In genomic region chr7:120203789-120204188, GRCm38 (mm10) we compare ENCODE assay signal across 8 mouse cellular contexts. TPM values are rescaled to one million over a fixed set of nuclear protein-coding genes. Genes with fewer than 3 reads are reported as not detected.
DNase-seq lines count a peak whose midpoint lies in the region; ATAC-seq and TF ChIP-seq lines count a peak whose summit lies in the region.

Gene Abca14, plus strand, starts transcription at chr7:120203961.

- H3K27me3 ChIP-seq in hindbrain, embryonic 11.5 days (ENCODE audit: control insufficient read depth, insufficient read depth, low read length), result peaks cover 15% of the 10 kb centered on the region

- H3K9me3 ChIP-seq in hindbrain, embryonic 11.5 days (ENCODE audit: control insufficient read depth, low read length), result no peaks in the 10 kb centered on the region

- WGBS in hindbrain, embryonic 11.5 days, result 4% methylated on average over 26 of the region's 26 CpGs
- 3% methylated on average over 26 of the region's 26 CpGs for WGBS in olfactory bulb, adult 2 months

- no peaks in the 10 kb centered on the region for H3K4me1 ChIP-seq in hindbrain, embryonic 11.5 days (replicated peaks; ENCODE audit: control insufficient read depth, insufficient read depth, low read length)
- H3K4me1 ChIP-seq in olfactory bulb, adult 2 months (ENCODE audit: control insufficient read depth, insufficient read depth, low read length), result peaks cover 13% of the 10 kb centered on the region

- TF ChIP-seq CTCF in olfactory bulb, adult 2 months (IDR thresholded peaks at IDR 0.05; ENCODE audit: insufficient read depth, low read depth, low read length), result peak; percentile 98

- H3K27ac ChIP-seq in hindbrain, embryonic 11.5 days (ENCODE audit: low read depth, low read length), result no peak within 1 kb of the TSS
- no peak within 1 kb of the TSS for H3K27ac ChIP-seq in olfactory bulb, adult 2 months (ENCODE audit: insufficient read depth, low read depth, low read length)

- no peak within 1 kb of the TSS for H3K4me3 ChIP-seq in hindbrain, embryonic 11.5 days (ENCODE audit: low read depth, low read length)
- H3K4me3 ChIP-seq in olfactory bulb, adult 2 months (ENCODE audit: insufficient read depth, low read depth, low read length), result no peak within 1 kb of the TSS

- no peak within 1 kb of the TSS for H3K4me2 ChIP-seq in hindbrain, embryonic 11.5 days (replicated peaks; ENCODE audit: low read depth, low read length)

- TF ChIP-seq POLR2A in olfactory bulb, adult 2 months (IDR thresholded peaks at IDR 0.05; ENCODE audit: insufficient read depth, low read depth, low read length), result no peak

- ATAC-seq in hindbrain, embryonic 11.5 days (ENCODE audit: low FRiP score), result peak; percentile 84

- no peak within 1 kb of the TSS for H3K9ac ChIP-seq in hindbrain, embryonic 11.5 days (ENCODE audit: low read depth, low read length)

- peak; percentile 61 for DNase-seq in WW6 (ENCODE audit: low read depth, low spot score)
- DNase-seq in cerebellum, postnatal 25 days, result peak; percentile 86 to 91
- DNase-seq in frontal cortex, postnatal 25 days (ENCODE audit: low spot score in 2 of 2), result peak; percentile 84 to 85
- DNase-seq in hindbrain, embryonic 11.5 days (ENCODE audit: low spot score), result peak; percentile 86
- peak; percentile 73 to 91 for DNase-seq in layer of hippocampus, adult 8-10 months (ENCODE audit: low spot score in 2 of 2)
- DNase-seq in lung, adult 18-20 months, result peak; percentile 82 to 83
- DNase-seq in urinary bladder, postnatal 10 days (ENCODE audit: low spot score), result peak; percentile 48

- no peaks in the 10 kb centered on the region for H3K36me3 ChIP-seq in hindbrain, embryonic 11.5 days (ENCODE audit: control insufficient read depth, insufficient read depth, low read length)

RNA-seq across cellular contexts. Expression of gene Abca14, which starts in this region (rescaled TPM):
- not detected in 2 replicates for polyA plus RNA-seq in hindbrain, embryonic 11.5 days (2014; fragmentation: Nextera tagmentation; extraction: Ambion mirVana)
- not detected for total RNA-seq in layer of hippocampus, adult 8-10 months (2022)
- not detected in 2 replicates for polyA plus RNA-seq in olfactory bulb, adult 2 months (2012; ENCODE audit: insufficient read depth, insufficient read length, low replicate concordance, missing spikeins)

Comparison
In these comparisons a context has a peak if more than half of its experiments do, and no peak if none do; other contexts are left out.
1. Peak in DNase-seq and ATAC-seq in hindbrain, embryonic 11.5 days; RNA of the gene not detected or under 1 TPM.
2. Peak in DNase-seq in layer of hippocampus, adult 8-10 months; RNA of the gene not detected or under 1 TPM.